Comparison of ENCODE assay signal across 25 mouse cellular contexts in the genomic region with DNA sequence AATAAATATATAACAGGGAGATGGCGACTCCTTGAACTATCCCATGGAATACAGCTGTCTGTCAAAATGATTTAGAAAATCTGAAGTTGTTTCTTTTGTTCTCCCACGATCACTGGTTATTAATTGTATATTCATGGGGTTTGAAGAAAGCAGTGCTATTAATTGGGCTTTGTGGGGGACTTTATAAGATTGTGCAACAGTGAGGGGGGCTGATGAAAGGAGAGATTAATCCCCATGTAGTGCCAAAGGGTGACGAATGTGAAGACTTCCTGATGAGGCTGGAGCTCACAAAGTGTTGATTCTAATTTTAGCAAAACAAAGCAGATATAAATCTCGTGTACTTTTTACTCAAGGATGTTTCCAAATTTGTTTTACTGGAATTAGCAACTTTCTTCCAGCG.
"Had no signal": no experiment of that assay in that cellular context is flagged by ENCODE, and none has a peak within 500 bp of the region (broad histone marks: within the 10 kb centered on the region; RNA-seq: fewer than 3 reads in every experiment).

No protein-coding gene starts in this region.

- H3K9me3 ChIP-seq: heart, embryonic 15.5 days; hindbrain, embryonic 15.5 days; kidney, embryonic 15.5 days; limb, embryonic 13.5 days; limb, embryonic 15.5 days; liver, embryonic 12.5 days had no signal

- H3K27me3 ChIP-seq: heart, embryonic 13.5 days; heart, embryonic 15.5 days; hindbrain, embryonic 13.5 days; hindbrain, embryonic 15.5 days; kidney, embryonic 15.5 days; limb, embryonic 13.5 days; limb, embryonic 15.5 days; liver, embryonic 12.5 days had no signal

- H3K4me2 ChIP-seq: heart, embryonic 11.5 days; heart, embryonic 13.5 days; heart, embryonic 15.5 days; hindbrain, embryonic 13.5 days; hindbrain, embryonic 15.5 days; kidney, embryonic 15.5 days; limb, embryonic 13.5 days; limb, embryonic 15.5 days; liver, embryonic 12.5 days had no signal

- H3K9ac ChIP-seq: heart, embryonic 13.5 days; heart, embryonic 15.5 days; hindbrain, embryonic 13.5 days; hindbrain, embryonic 15.5 days; kidney, embryonic 15.5 days; limb, embryonic 13.5 days; limb, embryonic 15.5 days; liver, embryonic 12.5 days; liver, embryonic 14.5 days had no signal

- H3K4me1 ChIP-seq: heart, embryonic 13.5 days; heart, embryonic 15.5 days; hindbrain, embryonic 13.5 days; kidney, embryonic 15.5 days; limb, embryonic 13.5 days; limb, embryonic 15.5 days; liver, embryonic 12.5 days had no signal

- H3K27ac ChIP-seq: heart, adult 2 months; heart, embryonic 13.5 days; heart, embryonic 15.5 days; hindbrain, embryonic 13.5 days; hindbrain, embryonic 15.5 days; hindbrain, postnatal 0 days; kidney, embryonic 15.5 days; limb, embryonic 13.5 days; limb, embryonic 15.5 days; liver, embryonic 12.5 days; liver, embryonic 14.5 days had no signal

- DNase-seq: gastrocnemius, postnatal 14 days; gastrocnemius, postnatal 36 days; heart, adult 11 months; heart, adult 2 months; heart, postnatal 14 days; heart, postnatal 36 days; kidney, adult 11 months; kidney, adult 2 months; kidney, postnatal 10 days; kidney, postnatal 36 days; layer of hippocampus, adult 9-11 months; layer of hippocampus, postnatal 36 days; left cerebral cortex, postnatal 4 days had no signal

- ATAC-seq: hindbrain, postnatal 0 days; intestine, embryonic 16.5 days; liver, embryonic 12.5 days had no signal

- H3K4me3 ChIP-seq: heart, adult 2 months; heart, embryonic 13.5 days; heart, embryonic 15.5 days; hindbrain, embryonic 13.5 days; hindbrain, embryonic 15.5 days; kidney, embryonic 15.5 days; limb, embryonic 13.5 days; limb, embryonic 15.5 days; liver, embryonic 12.5 days had no signal

- H3K36me3 ChIP-seq: heart, embryonic 13.5 days; heart, embryonic 15.5 days; hindbrain, embryonic 13.5 days; hindbrain, embryonic 15.5 days; kidney, embryonic 15.5 days; limb, embryonic 13.5 days; limb, embryonic 15.5 days; liver, embryonic 12.5 days had no signal
